ENCODE assay signal across 9 mouse cellular contexts in the genomic region with DNA sequence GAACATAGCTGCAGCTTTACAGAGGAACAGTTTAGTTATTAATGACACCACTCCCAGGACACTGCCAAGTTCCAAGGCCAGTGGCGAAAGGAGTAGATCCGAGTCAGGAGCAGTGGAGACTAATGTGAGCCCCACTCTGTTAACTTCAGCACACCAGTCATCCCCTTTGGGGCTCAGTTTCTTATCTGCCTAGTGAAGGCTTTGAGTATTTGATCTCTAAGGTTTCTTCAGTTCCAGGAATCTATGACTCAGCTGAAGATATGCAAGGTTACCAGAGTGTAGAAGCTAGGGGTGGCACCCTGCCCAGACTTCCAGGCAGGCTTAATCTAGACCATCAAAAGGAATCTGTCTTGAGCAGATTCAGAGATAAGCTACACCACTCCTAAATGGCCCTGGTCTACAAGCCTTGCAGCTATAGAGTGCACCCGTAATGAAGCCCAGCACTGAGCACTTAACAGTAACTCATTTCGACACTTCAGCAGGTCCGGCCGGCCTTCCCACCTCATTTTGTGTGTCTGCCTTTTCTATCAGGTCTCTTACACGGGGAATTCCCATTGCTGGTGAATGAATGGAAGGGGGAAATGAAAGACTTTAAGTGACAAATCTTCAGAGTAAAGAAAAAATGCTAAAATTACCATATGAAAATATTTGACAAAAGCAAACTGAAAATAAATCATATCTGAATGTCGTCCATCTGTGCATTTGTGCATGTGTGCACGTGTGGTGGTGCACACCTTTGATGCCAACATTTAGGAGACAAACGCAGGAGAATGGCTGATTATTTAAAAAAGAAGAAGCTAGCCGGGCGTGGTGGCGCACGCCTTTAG. TPM values are rescaled to one million over a fixed set of nuclear protein-coding genes. Genes with fewer than 3 reads are reported as not detected.
DNase-seq lines count a peak whose midpoint lies in the region; ATAC-seq and TF ChIP-seq lines count a peak whose summit lies in the region.
"Had no signal": no experiment of that assay in that cellular context is flagged by ENCODE, and none has a peak within 500 bp of the region (broad histone marks: within the 10 kb centered on the region; RNA-seq: fewer than 3 reads in every experiment).

No protein-coding gene starts in this region.

- H3K27ac ChIP-seq in limb, embryonic 14.5 days (replicated peaks; ENCODE audit: low read depth, low read length), result no peak overlapping the region
- no peak overlapping the region for H3K27ac ChIP-seq in limb, embryonic 10.5 days
- peak overlapping the region; percentile 72 for H3K27ac ChIP-seq in intestine, embryonic 16.5 days (ENCODE audit: low read length)
- H3K27ac ChIP-seq in forebrain, embryonic 15.5 days (replicated peaks), result no peak overlapping the region
- H3K27ac ChIP-seq: limb, embryonic 13.5 days had no signal

- H3K4me3 ChIP-seq in limb, embryonic 14.5 days (replicated peaks; ENCODE audit: low read length), result no peak overlapping the region
- H3K4me3 ChIP-seq in limb, embryonic 10.5 days, result no peak overlapping the region
- no peak overlapping the region for H3K4me3 ChIP-seq in intestine, embryonic 16.5 days (ENCODE audit: low read length)
- no peak overlapping the region for H3K4me3 ChIP-seq in lung, adult 2 months (replicated peaks; ENCODE audit: extremely low read depth, low read depth, low read length)
- no peak overlapping the region for H3K4me3 ChIP-seq in forebrain, embryonic 15.5 days
- H3K4me3 ChIP-seq: limb, embryonic 13.5 days had no signal

- no peak overlapping the region for H3K4me2 ChIP-seq in limb, embryonic 14.5 days (replicated peaks; ENCODE audit: low read depth, low read length, severe bottlenecking)
- 0 out of 2 replicates have a peak overlapping the region, but pooled peaks have one; percentile 0 for H3K4me2 ChIP-seq in intestine, embryonic 16.5 days (ENCODE audit: low read depth, low read length)
- no peak overlapping the region for H3K4me2 ChIP-seq in forebrain, embryonic 15.5 days (replicated peaks)
- H3K4me2 ChIP-seq: limb, embryonic 13.5 days had no signal

- TF ChIP-seq CTCF in lung, adult 2 months (IDR thresholded peaks at IDR 0.05; ENCODE audit: insufficient read depth, low read length), result no peak

- H3K36me3 ChIP-seq in limb, embryonic 14.5 days (ENCODE audit: control insufficient read depth, insufficient read depth, low read length), result no peaks in the 10 kb centered on the region
- no peaks in the 10 kb centered on the region for H3K36me3 ChIP-seq in limb, embryonic 10.5 days
- H3K36me3 ChIP-seq in intestine, embryonic 16.5 days (ENCODE audit: control insufficient read depth, insufficient read depth, low read length), result no peaks in the 10 kb centered on the region
- H3K36me3 ChIP-seq in forebrain, embryonic 15.5 days, result no peaks in the 10 kb centered on the region
- H3K36me3 ChIP-seq: limb, embryonic 13.5 days had no signal

- no peak for ATAC-seq in limb, embryonic 14.5 days (ENCODE audit: low FRiP score, low read depth)
- peak; percentile 76 for ATAC-seq in intestine, embryonic 16.5 days
- no peak for ATAC-seq in forebrain, embryonic 15.5 days (replicated peaks)
- ATAC-seq in cerebellum, adult (ENCODE audit: insufficient number of reproducible peaks, low FRiP score, low TSS enrichment), result no peak; the same call in 1 of the 2 replicates

- H3K9me3 ChIP-seq in limb, embryonic 14.5 days (ENCODE audit: control insufficient read depth, low read length), result no peaks in the 10 kb centered on the region
- no peaks in the 10 kb centered on the region for H3K9me3 ChIP-seq in limb, embryonic 10.5 days (replicated peaks)
- no peaks in the 10 kb centered on the region for H3K9me3 ChIP-seq in intestine, embryonic 16.5 days (ENCODE audit: control insufficient read depth, low read length)
- no peaks in the 10 kb centered on the region for H3K9me3 ChIP-seq in forebrain, embryonic 15.5 days
- H3K9me3 ChIP-seq: limb, embryonic 13.5 days had no signal

- 69% methylated on average over 14 of the region's 14 CpGs for WGBS in limb, embryonic 14.5 days
- 75% methylated on average over 14 of the region's 14 CpGs for WGBS in limb, embryonic 10.5 days
- WGBS in intestine, embryonic 16.5 days, result 72% methylated on average over 14 of the region's 14 CpGs
- 57% methylated on average over 14 of the region's 14 CpGs for WGBS in lung, adult 2 months
- 93% methylated on average over 14 of the region's 14 CpGs for WGBS in forebrain, embryonic 15.5 days

- no peaks in the 10 kb centered on the region for H3K4me1 ChIP-seq in limb, embryonic 14.5 days (ENCODE audit: control insufficient read depth, insufficient read depth, low read length)
- H3K4me1 ChIP-seq in limb, embryonic 10.5 days, result no peaks in the 10 kb centered on the region
- H3K4me1 ChIP-seq in intestine, embryonic 16.5 days (ENCODE audit: control insufficient read depth, insufficient read depth, low read length), result peaks cover 29% of the 10 kb centered on the region
- peaks cover 9% of the 10 kb centered on the region for H3K4me1 ChIP-seq in lung, adult 2 months (ENCODE audit: control insufficient read depth, insufficient read depth, low read length)
- no peaks in the 10 kb centered on the region for H3K4me1 ChIP-seq in forebrain, embryonic 15.5 days
- H3K4me1 ChIP-seq: limb, embryonic 13.5 days had no signal

- TF ChIP-seq POLR2A in limb, embryonic 14.5 days (IDR thresholded peaks at IDR 0.05; ENCODE audit: borderline replicate concordance, extremely low read depth, insufficient read depth, insufficient read length), result no peak
- no peak for TF ChIP-seq POLR2A in lung, adult 2 months (IDR thresholded peaks at IDR 0.05; ENCODE audit: borderline replicate concordance, extremely low read depth, low read depth, low read length)

- peak; percentile 63 for DNase-seq in limb, embryonic 14.5 days (ENCODE audit: low spot score)
- no peak for DNase-seq in limb, embryonic 10.5 days (ENCODE audit: low spot score)
- DNase-seq in adrenal gland, adult 18-20 months (ENCODE audit: low spot score in 2 of 2), result peak; percentile 47 to 61
- DNase-seq in lung, adult 2 months, result peak; percentile 53
- no peak for DNase-seq in layer of hippocampus, postnatal 25 days (ENCODE audit: extremely low spot score in 1 of 2, low spot score in 1 of 2)

- no peaks in the 10 kb centered on the region for H3K27me3 ChIP-seq in limb, embryonic 14.5 days (ENCODE audit: control insufficient read depth, insufficient read depth, low read length)
- no peaks in the 10 kb centered on the region for H3K27me3 ChIP-seq in limb, embryonic 10.5 days (ENCODE audit: low read depth, poor library complexity, severe bottlenecking)
- H3K27me3 ChIP-seq in intestine, embryonic 16.5 days (replicated peaks; ENCODE audit: control insufficient read depth, insufficient read depth, low read length), result no peaks in the 10 kb centered on the region
- H3K27me3 ChIP-seq in forebrain, embryonic 15.5 days, result no peaks in the 10 kb centered on the region
- H3K27me3 ChIP-seq: limb, embryonic 13.5 days had no signal

- H3K9ac ChIP-seq in limb, embryonic 14.5 days (ENCODE audit: low read depth, low read length, severe bottlenecking), result no peak overlapping the region
- no peak overlapping the region for H3K9ac ChIP-seq in intestine, embryonic 16.5 days (ENCODE audit: low read depth, low read length)
- H3K9ac ChIP-seq in forebrain, embryonic 15.5 days (replicated peaks), result no peak overlapping the region
- H3K9ac ChIP-seq: limb, embryonic 13.5 days had no signal

RNA-seq across cellular contexts. Expression of a gene that starts 21.0 kb away (rescaled TPM):
- polyA plus RNA-seq in limb, embryonic 14.5 days (2012; rRNA removed), result 80.8 and 101 TPM in 2 replicates
- 49.3 and 51.7 TPM in 2 replicates for polyA plus RNA-seq in limb, embryonic 14.5 days (2014; fragmentation: Nextera tagmentation; extraction: Ambion mirVana)
- 37.3 and 45.7 TPM in 2 replicates for polyA plus RNA-seq in limb, embryonic 10.5 days (2016; fragmentation: Nextera tagmentation; extraction: Ambion mirVana)
- total RNA-seq in adrenal gland, adult 18-20 months (2021), result 100 to 1,000 TPM in 1 of 2 experiments, 10 to 100 TPM in 1; 92.9 to 108 TPM
- polyA plus RNA-seq in intestine, embryonic 16.5 days (2015; fragmentation: Nextera tagmentation; extraction: Ambion mirVana), result 195 and 219 TPM in 2 replicates
- 83.3 and 112 TPM in 2 replicates for polyA plus RNA-seq in lung, adult 2 months (2012; rRNA removed)
- total RNA-seq in layer of hippocampus, postnatal 25 days (2021), result 10 to 100 TPM; 30.9 to 34.0 TPM
- 34.6 and 35.1 TPM in 2 replicates for polyA plus RNA-seq in forebrain, embryonic 15.5 days (2015; fragmentation: Nextera tagmentation; extraction: Ambion mirVana)

RNA-seq across cellular contexts. Expression of a gene that starts 28.2 kb away (rescaled TPM):
- 135 and 148 TPM in 2 replicates for polyA plus RNA-seq in limb, embryonic 14.5 days (2012; rRNA removed)
- 179 and 185 TPM in 2 replicates for polyA plus RNA-seq in limb, embryonic 14.5 days (2014; fragmentation: Nextera tagmentation; extraction: Ambion mirVana)
- polyA plus RNA-seq in limb, embryonic 10.5 days (2016; fragmentation: Nextera tagmentation; extraction: Ambion mirVana), result 254 and 298 TPM in 2 replicates
- 10 to 100 TPM; 81.0 to 86.4 TPM for total RNA-seq in adrenal gland, adult 18-20 months (2021)
- 202 and 222 TPM in 2 replicates for polyA plus RNA-seq in intestine, embryonic 16.5 days (2015; fragmentation: Nextera tagmentation; extraction: Ambion mirVana)
- 29.6 and 42.9 TPM in 2 replicates for polyA plus RNA-seq in lung, adult 2 months (2012; rRNA removed)
- total RNA-seq in layer of hippocampus, postnatal 25 days (2021), result 10 to 100 TPM; 51.3 to 54.4 TPM
- polyA plus RNA-seq in forebrain, embryonic 15.5 days (2015; fragmentation: Nextera tagmentation; extraction: Ambion mirVana), result 153 and 160 TPM in 2 replicates

RNA-seq across cellular contexts. Expression of a gene that starts 28.3 kb away (rescaled TPM):
- 203 and 205 TPM in 2 replicates for polyA plus RNA-seq in limb, embryonic 14.5 days (2012; rRNA removed)
- 295 and 296 TPM in 2 replicates for polyA plus RNA-seq in limb, embryonic 14.5 days (2014; fragmentation: Nextera tagmentation; extraction: Ambion mirVana)
- polyA plus RNA-seq in limb, embryonic 10.5 days (2016; fragmentation: Nextera tagmentation; extraction: Ambion mirVana), result 501 and 622 TPM in 2 replicates
- total RNA-seq in adrenal gland, adult 18-20 months (2021), result 100 to 1,000 TPM; 285 to 301 TPM
- 471 and 489 TPM in 2 replicates for polyA plus RNA-seq in intestine, embryonic 16.5 days (2015; fragmentation: Nextera tagmentation; extraction: Ambion mirVana)
- polyA plus RNA-seq in lung, adult 2 months (2012; rRNA removed), result 64.7 and 74.4 TPM in 2 replicates
- total RNA-seq in layer of hippocampus, postnatal 25 days (2021), result 100 to 1,000 TPM; 120 to 124 TPM
- polyA plus RNA-seq in forebrain, embryonic 15.5 days (2015; fragmentation: Nextera tagmentation; extraction: Ambion mirVana), result 271 and 275 TPM in 2 replicates

RNA-seq across cellular contexts. Expression of a gene that starts 47.9 kb away (rescaled TPM):
- polyA plus RNA-seq in limb, embryonic 14.5 days (2012; rRNA removed), result 0.23 and 0.24 TPM in 2 replicates
- 0.10 TPM in 1 of 2 replicates, not detected in the other for polyA plus RNA-seq in limb, embryonic 14.5 days (2014; fragmentation: Nextera tagmentation; extraction: Ambion mirVana)
- polyA plus RNA-seq in limb, embryonic 10.5 days (2016; fragmentation: Nextera tagmentation; extraction: Ambion mirVana), result not detected in 2 replicates
- total RNA-seq in adrenal gland, adult 18-20 months (2021), result 1 to 10 TPM; 2.0 to 2.8 TPM
- 0.06 TPM in 1 of 2 replicates, not detected in the other for polyA plus RNA-seq in intestine, embryonic 16.5 days (2015; fragmentation: Nextera tagmentation; extraction: Ambion mirVana)
- polyA plus RNA-seq in lung, adult 2 months (2012; rRNA removed), result 0.06 TPM in 1 of 2 replicates, not detected in the other
- under 1 TPM in 1 of 2 experiments, not detected in 1; 0.25 TPM for total RNA-seq in layer of hippocampus, postnatal 25 days (2021)
- polyA plus RNA-seq in forebrain, embryonic 15.5 days (2015; fragmentation: Nextera tagmentation; extraction: Ambion mirVana), result 0.15 and 0.18 TPM in 2 replicates
- polyA plus RNA-seq: limb, embryonic 13.5 days had no signal

RNA-seq across cellular contexts. Expression of a gene that starts 54.7 kb away (rescaled TPM):
- polyA plus RNA-seq in limb, embryonic 14.5 days (2012; rRNA removed), result 9.4 and 9.6 TPM in 2 replicates
- polyA plus RNA-seq in limb, embryonic 14.5 days (2014; fragmentation: Nextera tagmentation; extraction: Ambion mirVana), result 13.9 and 14.2 TPM in 2 replicates
- polyA plus RNA-seq in limb, embryonic 10.5 days (2016; fragmentation: Nextera tagmentation; extraction: Ambion mirVana), result 6.2 and 7.6 TPM in 2 replicates
- 10 to 100 TPM in 1 of 2 experiments, 1 to 10 TPM in 1; 9.8 to 11.5 TPM for total RNA-seq in adrenal gland, adult 18-20 months (2021)
- polyA plus RNA-seq in intestine, embryonic 16.5 days (2015; fragmentation: Nextera tagmentation; extraction: Ambion mirVana), result 20.4 and 22.5 TPM in 2 replicates
- 38.9 and 48.7 TPM in 2 replicates for polyA plus RNA-seq in lung, adult 2 months (2012; rRNA removed)
- 1 to 10 TPM; 2.9 to 4.0 TPM for total RNA-seq in layer of hippocampus, postnatal 25 days (2021)
- 3.2 and 4.4 TPM in 2 replicates for polyA plus RNA-seq in forebrain, embryonic 15.5 days (2015; fragmentation: Nextera tagmentation; extraction: Ambion mirVana)

Comparison
In these comparisons a context has a peak if more than half of its experiments do, and no peak if none do; other contexts are left out.
1. DNase-seq: peak in limb, embryonic 14.5 days (single experiment), adrenal gland, adult 18-20 months (2 of 2) and lung, adult 2 months (single experiment); none in limb, embryonic 10.5 days (single experiment) and layer of hippocampus, postnatal 25 days (0 of 2).